Comparison of ENCODE assay signal across 23 mouse cellular contexts in the genomic region with DNA sequence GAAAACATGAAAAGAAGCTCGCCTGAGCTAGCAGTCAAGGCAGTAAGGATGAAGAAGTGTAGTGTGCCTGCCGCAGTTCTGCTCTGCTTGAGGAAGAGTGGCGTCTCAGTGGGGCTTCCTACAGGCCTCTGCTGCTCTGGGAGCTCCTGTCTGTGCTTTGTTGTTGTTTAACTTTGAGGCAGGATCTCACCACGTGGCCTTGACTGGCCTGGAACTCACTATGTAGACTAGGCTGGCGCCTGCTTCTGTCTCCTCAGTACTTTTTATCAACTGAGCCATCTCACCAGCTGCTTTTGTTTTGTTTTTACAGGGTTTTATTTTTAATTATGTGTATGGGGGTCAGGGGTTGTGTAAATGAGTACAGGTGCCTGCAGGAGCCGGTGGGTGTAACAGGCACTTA. TPM values are rescaled to one million over a fixed set of nuclear protein-coding genes. Genes with fewer than 3 reads are reported as not detected.
DNase-seq lines count a peak whose midpoint lies in the region; TF ChIP-seq lines count a peak whose summit lies in the region.
"Had no signal": no experiment of that assay in that cellular context is flagged by ENCODE, and none has a peak within 500 bp of the region (broad histone marks: within the 10 kb centered on the region; RNA-seq: fewer than 3 reads in every experiment).

No protein-coding gene starts in this region.

- no peak for TF ChIP-seq CTCF in layer of hippocampus, adult 2 months (conservative IDR thresholded peaks at IDR 0.05)

- DNase-seq in embryo, embryonic 10 days (ENCODE audit: low spot score): peak; percentile 29
- no peak for DNase-seq in embryo, embryonic 9.5 days (ENCODE audit: extremely low spot score)
- no peak for DNase-seq in layer of hippocampus, adult 2 months (ENCODE audit: low spot score in 2 of 2)
- no peak for DNase-seq in layer of hippocampus, adult 9-10 months (ENCODE audit: low spot score)
- peak; percentile 14 for DNase-seq in embryo, embryonic 10.5 days (ENCODE audit: low spot score)
- DNase-seq in yolk sac, embryonic 10.5 days (ENCODE audit: low spot score): peak; percentile 60
- DNase-seq in frontal cortex, postnatal 10 days (ENCODE audit: low spot score in 2 of 2): no peak
- DNase-seq: adrenal gland, adult 8-10 months; cerebellum, adult 11 months; cerebellum, adult 9-10 months; cerebellum, postnatal 36 days; heart, postnatal 14 days; kidney, adult 11 months; kidney, postnatal 10 days; layer of hippocampus, postnatal 36 days; left cerebral cortex, postnatal 4 days; midbrain, embryonic 14.5 days; right cerebral cortex, postnatal 14 days had no signal

- 0 out of 2 replicates have a peak overlapping the region, but pooled peaks have one; percentile 14 for H3K27ac ChIP-seq in layer of hippocampus, adult 2 months
- H3K27ac ChIP-seq: hindbrain, embryonic 10.5 days; hindbrain, embryonic 15.5 days; limb, embryonic 15.5 days; stomach, embryonic 15.5 days had no signal

- no peak overlapping the region for H3K4me3 ChIP-seq in layer of hippocampus, adult 2 months
- H3K4me3 ChIP-seq: embryonic facial prominence, embryonic 12.5 days; hindbrain, embryonic 10.5 days; hindbrain, embryonic 15.5 days; limb, embryonic 15.5 days; stomach, embryonic 15.5 days had no signal

RNA-seq across cellular contexts. Expression of gene Rps17, which starts 46.8 kb away (rescaled TPM):
- total RNA-seq in layer of hippocampus, adult 2 months (2021): 100 to 1,000 TPM; 606 to 625 TPM

Comparison
In these comparisons a context has a peak if more than half of its experiments do, and no peak if none do; other contexts are left out.
1. DNase-seq: peak in embryo, embryonic 10 days (single experiment), embryo, embryonic 10.5 days (single experiment) and yolk sac, embryonic 10.5 days (single experiment); none in embryo, embryonic 9.5 days (single experiment), layer of hippocampus, adult 2 months (0 of 2), layer of hippocampus, adult 9-10 months (single experiment) and frontal cortex, postnatal 10 days (0 of 2).